Mouse (Mus musculus) MEL (cell line): ENCODE data around the gene Nsun2. TPM values are rescaled to one million over a fixed set of nuclear protein-coding genes. Genes with fewer than 3 reads are reported as not detected.

Experiments used
- DNase-seq: peaks from one replicate; pipeline ENCODE4 v3.0.0; 2011; ENCODE audit warnings: low read depth, low spot score
- H3K27ac ChIP-seq: 2 replicates; pipeline ENCODE4 v1.5.1; 2012; ENCODE audit warnings: low read depth, mild to moderate bottlenecking, control low read depth, low read length, moderate library complexity; ENCODE audit not compliant: control insufficient read depth
- H3K27me3 ChIP-seq, 2 experiments: fragments of 150-350 bp in 1 of 2; sonication (generic) in 1 of 2; 2 replicates each; pipeline ENCODE4 v1.6.1; 2012; ENCODE audit warnings: low read length in 2 of 2, mild to moderate bottlenecking in 2 of 2, improper control_type of control experiment in 1 of 2, moderate library complexity in 1 of 2; ENCODE audit not compliant: insufficient read depth in 2 of 2, control insufficient read depth in 1 of 2
- H3K36me3 ChIP-seq, 2 experiments: 2 replicates each; pipeline ENCODE4 v1.6.1; 2012 to 2014; ENCODE audit warnings: low read length in 2 of 2, improper control_type of control experiment in 1 of 2, inconsistent platforms in 1 of 2, mild to moderate bottlenecking in 1 of 2; ENCODE audit not compliant: insufficient read depth in 2 of 2, control insufficient read depth in 1 of 2
- H3K4me1 ChIP-seq, 2 experiments: fragments of 150-350 bp in 1 of 2; sonication (generic) in 1 of 2; 2 replicates each; pipeline ENCODE4 v1.6.1; 2012; ENCODE audit warnings: low read length in 2 of 2, improper control_type of control experiment in 1 of 2, mild to moderate bottlenecking in 1 of 2; ENCODE audit not compliant: insufficient read depth in 2 of 2, control insufficient read depth in 1 of 2
- H3K4me3 ChIP-seq, 2 experiments: fragments of 150-350 bp in 1 of 2; sonication (generic) in 1 of 2; 2 replicates each; pipeline ENCODE4 v1.5.1; 2012; ENCODE audit warnings: low read depth in 2 of 2, low read length in 2 of 2, mild to moderate bottlenecking in 2 of 2, moderate library complexity in 2 of 2, control low read depth in 1 of 2, improper control_type of control experiment in 1 of 2; ENCODE audit not compliant: control insufficient read depth in 1 of 2, insufficient read depth in 1 of 2
- H3K79me2 ChIP-seq: 2 replicates; pipeline ENCODE4 v1.6.1; 2012; ENCODE audit warnings: mild to moderate bottlenecking, low read length, moderate library complexity; ENCODE audit not compliant: control insufficient read depth, poor library complexity, insufficient read depth
- H3K9ac ChIP-seq: 2 replicates; pipeline ENCODE4 v1.6.1; 2012; ENCODE audit warnings: low read depth, mild to moderate bottlenecking, control low read depth, low read length, moderate library complexity; ENCODE audit not compliant: control insufficient read depth, poor library complexity, severe bottlenecking
- H3K9me3 ChIP-seq: fragments of 150-350 bp; sonication (generic); replicated peaks from 2 replicates; pipeline ENCODE4 v1.6.1; 2012; ENCODE audit warnings: mild to moderate bottlenecking, low read length, improper control_type of control experiment, moderate library complexity; ENCODE audit not compliant: insufficient read depth
- BHLHE40 ChIP-seq: IDR thresholded peaks from 2 replicates; pipeline ENCODE4 v1.6.1; 2012; ENCODE audit warnings: low read depth, mild to moderate bottlenecking, inconsistent platforms, low read length, improper control_type of control experiment, borderline replicate concordance
- CHD1 ChIP-seq: IDR thresholded peaks from 2 replicates; pipeline ENCODE4 v1.6.1; 2012; ENCODE audit warnings: low read depth, mild to moderate bottlenecking, inconsistent platforms, low read length, improper control_type of control experiment
- CTCF ChIP-seq, 3 experiments: IDR thresholded peaks in 2 of 3; conservative IDR thresholded peaks in 1 of 3; 2 replicates each; pipeline ENCODE4 v1.5.1; 2011 to 2012; ENCODE audit warnings: low read length in 3 of 3, low read depth in 2 of 3, mild to moderate bottlenecking in 2 of 3, improper control_type of control experiment in 1 of 3, inconsistent platforms in 1 of 3, mixed read lengths in 1 of 3, moderate library complexity in 1 of 3; ENCODE audit not compliant: control insufficient read depth in 1 of 3, insufficient read depth in 1 of 3, poor library complexity in 1 of 3, severe bottlenecking in 1 of 3
- E2F4 ChIP-seq: IDR thresholded peaks from 2 replicates; pipeline ENCODE4 v1.6.1; 2011; ENCODE audit warnings: low read depth, low read length, improper control_type of control experiment, borderline replicate concordance
- ELF1 ChIP-seq: IDR thresholded peaks from 2 replicates; pipeline ENCODE4 v1.6.1; 2014; ENCODE audit warnings: low read depth, mild to moderate bottlenecking, inconsistent platforms, low read length, improper control_type of control experiment, moderate library complexity
- EP300 ChIP-seq, 2 experiments: IDR thresholded peaks; 2 replicates each; pipeline ENCODE4 v1.6.1; 2011; ENCODE audit warnings: improper control_type of control experiment in 2 of 2, low read length in 2 of 2, low read depth in 1 of 2, mild to moderate bottlenecking in 1 of 2
- ETS1 ChIP-seq: IDR thresholded peaks from 2 replicates; pipeline ENCODE4 v1.6.1; 2012; ENCODE audit warnings: low read depth, mild to moderate bottlenecking, inconsistent platforms, low read length, improper control_type of control experiment, moderate library complexity
- GABPA ChIP-seq: IDR thresholded peaks from 2 replicates; pipeline ENCODE4 v1.6.1; 2012; ENCODE audit warnings: low read depth, mild to moderate bottlenecking, inconsistent platforms, low read length, improper control_type of control experiment, moderate library complexity
- HCFC1 ChIP-seq: IDR thresholded peaks from 2 replicates; pipeline ENCODE4 v1.6.1; 2012; ENCODE audit warnings: low read depth, mild to moderate bottlenecking, inconsistent platforms, low read length, improper control_type of control experiment, moderate library complexity
- KAT2A ChIP-seq: conservative IDR thresholded peaks from 2 replicates; pipeline ENCODE4 v1.6.1; 2012; ENCODE audit warnings: low read depth, low read length, improper control_type of control experiment, inconsistent platforms
- MAFK ChIP-seq: IDR thresholded peaks from 2 replicates; pipeline ENCODE4 v1.6.1; 2011; ENCODE audit warnings: low read depth, mild to moderate bottlenecking, low read length, improper control_type of control experiment, borderline replicate concordance
- MAX ChIP-seq: IDR thresholded peaks from 2 replicates; pipeline ENCODE4 v1.6.1; 2011; ENCODE audit warnings: low read length, improper control_type of control experiment
- MEF2A ChIP-seq: IDR thresholded peaks from 2 replicates; pipeline ENCODE4 v1.6.1; 2014; ENCODE audit warnings: low read depth, mild to moderate bottlenecking, inconsistent platforms, low read length, improper control_type of control experiment; ENCODE audit not compliant: poor library complexity, insufficient replicate concordance, severe bottlenecking; ENCODE audit errors: extremely low read depth
- MYC ChIP-seq: IDR thresholded peaks from 2 replicates; pipeline ENCODE4 v1.6.1; 2011; ENCODE audit warnings: low read depth, mild to moderate bottlenecking, low read length, improper control_type of control experiment, moderate library complexity
- NELFE ChIP-seq: IDR thresholded peaks from 2 replicates; pipeline ENCODE4 v1.6.1; 2011; ENCODE audit warnings: low read depth, low read length, improper control_type of control experiment
- NRF1 ChIP-seq: IDR thresholded peaks from 2 replicates; pipeline ENCODE4 v1.6.1; 2014; ENCODE audit warnings: low read depth, mild to moderate bottlenecking, inconsistent platforms, low read length, improper control_type of control experiment, moderate library complexity; ENCODE audit not compliant: poor library complexity, insufficient read depth, severe bottlenecking
- POLR2A ChIP-seq, 2 experiments: IDR thresholded peaks; 2 replicates each; pipeline ENCODE4 v1.6.1; 2011 to 2012; ENCODE audit warnings: low read length in 2 of 2, mild to moderate bottlenecking in 2 of 2, control low read depth in 1 of 2, improper control_type of control experiment in 1 of 2, low read depth in 1 of 2, moderate library complexity in 1 of 2; ENCODE audit not compliant: control insufficient read depth in 1 of 2, insufficient read depth in 1 of 2, poor library complexity in 1 of 2
- POLR2AphosphoS2 ChIP-seq: IDR thresholded peaks from 2 replicates; pipeline ENCODE4 v1.6.1; 2011; ENCODE audit warnings: low read length, improper control_type of control experiment
- POLR2AphosphoS5 ChIP-seq: IDR thresholded peaks from 2 replicates; pipeline ENCODE4 v1.6.1; 2012; ENCODE audit warnings: low read depth, borderline replicate concordance, mild to moderate bottlenecking, inconsistent platforms, low read length, moderate library complexity, mixed read lengths
- RAD21 ChIP-seq: IDR thresholded peaks from 2 replicates; pipeline ENCODE4 v1.6.1; 2011; ENCODE audit warnings: mild to moderate bottlenecking, low read depth, low read length, improper control_type of control experiment
- RCOR1 ChIP-seq: IDR thresholded peaks from 2 replicates; pipeline ENCODE4 v1.6.1; 2012; ENCODE audit warnings: low read depth, mild to moderate bottlenecking, inconsistent platforms, low read length, improper control_type of control experiment
- SIN3A ChIP-seq: IDR thresholded peaks from 2 replicates; pipeline ENCODE4 v1.6.1; 2012; ENCODE audit warnings: low read length, improper control_type of control experiment, inconsistent platforms
- TAL1 ChIP-seq: IDR thresholded peaks from 2 replicates; pipeline ENCODE4 v1.6.1; 2012; ENCODE audit warnings: mild to moderate bottlenecking, inconsistent platforms, low read length, moderate library complexity, mixed read lengths
- USF1 ChIP-seq: IDR thresholded peaks from 2 replicates; pipeline ENCODE4 v1.6.1; 2014; ENCODE audit warnings: low read depth, mild to moderate bottlenecking, inconsistent platforms, low read length, improper control_type of control experiment, moderate library complexity
- USF2 ChIP-seq, 2 experiments: IDR thresholded peaks; 2 replicates each; pipeline ENCODE4 v1.6.1; 2011 to 2012; ENCODE audit warnings: improper control_type of control experiment in 2 of 2, low read length in 2 of 2, borderline replicate concordance in 1 of 2, inconsistent platforms in 1 of 2, low read depth in 1 of 2, mild to moderate bottlenecking in 1 of 2; ENCODE audit not compliant: insufficient read depth in 1 of 2
- ZC3H11A ChIP-seq: IDR thresholded peaks from 2 replicates; pipeline ENCODE4 v1.6.1; 2012; ENCODE audit warnings: low read depth, mild to moderate bottlenecking, inconsistent platforms, low read length, improper control_type of control experiment
- ZKSCAN1 ChIP-seq: IDR thresholded peaks from 2 replicates; pipeline ENCODE4 v1.6.1; 2012; ENCODE audit warnings: low read depth, mild to moderate bottlenecking, inconsistent platforms, low read length, improper control_type of control experiment, moderate library complexity
- ZMIZ1 ChIP-seq: IDR thresholded peaks from 2 replicates; pipeline ENCODE4 v1.6.1; 2012; ENCODE audit warnings: low read depth, mild to moderate bottlenecking, inconsistent platforms, low read length, improper control_type of control experiment, moderate library complexity
- ZNF384 ChIP-seq: IDR thresholded peaks from 2 replicates; pipeline ENCODE4 v1.6.1; 2012; ENCODE audit warnings: low read depth, mild to moderate bottlenecking, inconsistent platforms, low read length, improper control_type of control experiment
- polyA plus RNA-seq, 2 experiments: library from polyadenylated mRNA; stranded (reverse) in 1 of 2; unstranded in 1 of 2; fragments of >175 nt in 1 of 2; fragments of >200 nt in 1 of 2; gene quantifications; 2 replicates each; pipeline versions ENCODE4 v1.2.1 to v1.2.4; 2012; ENCODE audit warnings: low replicate concordance in 2 of 2, low read depth in 1 of 2; ENCODE audit not compliant: insufficient read length in 2 of 2, insufficient read depth in 1 of 2, missing spikeins in 1 of 2
- total RNA-seq: library from RNA; depleted of rRNA; stranded (reverse); fragments of 300-350 nt; gene quantifications from 2 replicates; pipeline ENCODE4 v1.2.3, GENCODE M21; 2012

Gene Nsun2
- total and polyA plus RNA-seq, 3 experiments = 277 to 303 (median 302) TPM

DNA sequence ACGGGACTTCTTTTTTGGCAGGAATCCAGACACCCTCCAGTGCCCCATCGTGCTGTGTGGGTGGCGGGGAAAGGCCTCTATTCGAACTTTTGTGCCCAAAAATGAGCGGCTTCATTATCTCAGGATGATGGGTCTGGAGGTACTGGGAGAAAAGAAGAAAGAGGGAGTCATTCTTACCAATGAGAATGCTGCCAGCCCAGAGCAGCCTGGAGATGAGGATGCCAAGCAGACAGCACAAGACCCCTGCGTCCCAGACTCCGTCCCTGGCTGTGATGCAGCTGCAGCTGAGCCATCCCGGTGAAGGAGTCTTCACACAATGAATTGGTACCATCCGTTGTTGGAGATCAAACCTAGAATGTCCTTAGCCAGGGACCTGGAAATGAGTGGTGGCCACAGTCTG, 100.0 kb downstream of the Nsun2 start:
- Histone ChIP-seq H3K9ac (no peak overlapping the region), H3K4me1 (peaks cover 2 to 17% of the 10 kb centered on the region in 2 experiments), H3K27ac (peak overlapping the region; percentile 31), H3K4me3 (no peak overlapping the region), H3K79me2 (peaks cover 3% of the 10 kb centered on the region; the same call in 1 of the 2 replicates), H3K9me3 (no peaks in the 10 kb centered on the region), H3K36me3 (peaks cover 20 to 25% of the 10 kb centered on the region in 2 experiments), H3K27me3 (no peaks in the 10 kb centered on the region)
- DNase-seq = no peak
- TF ChIP-seq RCOR1 (no peak), MYC (no peak), SIN3A (no peak), USF2 (IDR thresholded peaks at IDR 0.05; ENCODE audit: borderline replicate concordance in 1 of 2, insufficient read depth in 1 of 2, low read depth in 1 of 2, low read length in 2 of 2) (no peak), USF1 (no peak), POLR2A (IDR thresholded peaks at IDR 0.05; ENCODE audit: control insufficient read depth in 1 of 2, insufficient read depth in 1 of 2, low read depth in 1 of 2, low read length in 2 of 2, poor library complexity in 1 of 2) (no peak), ELF1 (no peak), MAFK (no peak), KAT2A (no peak), HCFC1 (no peak), CHD1 (no peak), POLR2AphosphoS2 (no peak), RAD21 (no peak), ZMIZ1 (no peak), ZC3H11A (no peak), GABPA (no peak)

DNA sequence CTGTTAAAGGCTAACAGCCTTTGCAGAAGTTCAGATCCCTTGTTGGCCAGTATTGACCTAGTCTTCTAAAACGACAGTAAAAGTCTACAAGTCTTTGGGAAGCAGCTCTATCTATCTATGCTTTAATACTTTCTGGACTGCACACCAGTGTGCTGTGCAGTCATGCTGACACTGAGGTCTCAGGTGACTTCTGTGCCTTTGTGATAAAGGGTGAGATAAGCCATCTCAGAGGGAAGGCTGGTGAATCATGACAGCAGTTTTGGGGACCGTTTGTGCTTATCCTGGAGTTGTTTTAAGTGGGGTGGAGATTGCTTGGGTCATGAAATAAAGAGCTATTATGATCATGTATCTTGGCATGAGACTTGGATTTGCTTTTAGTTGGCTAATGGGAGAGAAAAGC, 100.4 kb downstream of the Nsun2 start:
- H3K79me2 ChIP-seq = peaks cover 3% of the 10 kb centered on the region; the same call in 1 of the 2 replicates
- no peaks in the 10 kb centered on the region for H3K27me3 ChIP-seq
- no peaks in the 10 kb centered on the region for H3K9me3 ChIP-seq
- no peak overlapping the region for H3K9ac ChIP-seq
- no peak overlapping the region for H3K4me3 ChIP-seq
- DNase-seq = no peak
- H3K36me3 ChIP-seq = peaks cover 20 to 21% of the 10 kb centered on the region in 2 experiments
- peaks cover 2 to 17% of the 10 kb centered on the region in 2 experiments for H3K4me1 ChIP-seq
- peak overlapping the region; percentile 31; the same call in 1 of the 2 replicates for H3K27ac ChIP-seq
- TF ChIP-seq USF2 (IDR thresholded peaks at IDR 0.05; ENCODE audit: borderline replicate concordance in 1 of 2, insufficient read depth in 1 of 2, low read depth in 1 of 2, low read length in 2 of 2) (no peak), ZMIZ1 (no peak), EP300 (IDR thresholded peaks at IDR 0.05; ENCODE audit: low read depth in 1 of 2, low read length in 2 of 2) (peak; percentile 71 to 83), RAD21 (no peak), USF1 (peak; percentile 40; the same call in 1 of the 2 replicates), KAT2A (no peak), ZNF384 (no peak), CHD1 (no peak), E2F4 (no peak), NELFE (no peak), MAX (no peak), ZKSCAN1 (no peak), ETS1 (peak; percentile 72), POLR2AphosphoS2 (no peak), BHLHE40 (peak; percentile 78), RCOR1 (peak; percentile 39; the same call in 1 of the 2 replicates), POLR2AphosphoS5 (no peak), GABPA (no peak), ELF1 (no peak), NRF1 (no peak), TAL1 (peak; percentile 30; the same call in 1 of the 2 replicates), HCFC1 (no peak), MEF2A (no peak), CTCF (IDR thresholded peaks at IDR 0.05 in 2 of 3, conservative IDR thresholded peaks at IDR 0.05 in 1 of 3; ENCODE audit: control insufficient read depth in 1 of 3, insufficient read depth in 1 of 3, low read depth in 2 of 3, low read length in 3 of 3, poor library complexity in 1 of 3, severe bottlenecking in 1 of 3) (no peak)
